Mouse (Mus musculus) kidney, postnatal 36 days (tissue): ENCODE results near the gene Nin.
A peak's percentile ranks its signal among the peaks of the same experiment; 100 is the strongest.

Experiments used
- DNase-seq, 2 experiments: peaks; one replicate each; pipeline ENCODE4 v3.0.0; 2021 to 2022; ENCODE audit warnings: mixed read lengths in 2 of 2

Nin gene

DNA sequence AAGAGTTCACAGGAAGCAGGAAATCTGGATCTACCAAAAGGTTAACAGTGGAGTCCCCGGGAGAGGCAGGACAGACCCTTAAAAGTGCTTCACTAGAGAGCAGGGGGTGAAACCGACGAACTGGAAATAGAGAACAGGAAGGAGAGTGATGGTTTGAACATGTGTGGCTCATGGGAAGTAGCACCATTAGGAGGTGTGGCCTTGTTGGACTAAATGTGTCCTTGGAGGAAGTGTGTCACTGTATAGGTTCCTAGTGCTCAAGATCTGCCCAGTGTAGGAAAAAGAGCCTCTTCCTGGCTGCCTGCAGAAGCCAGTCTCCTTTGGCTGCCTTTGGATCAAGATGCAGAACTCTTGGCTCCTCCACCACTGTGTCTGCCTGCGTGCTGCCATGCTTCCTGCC, 108.4 kb downstream of the Nin start:
- DNase-seq = no peak

GRCm38 (mm10) chr12:69998186-69998983, 115.1 kb downstream of the Nin start:
- peak in 1 of 2 experiments; percentile 14 for DNase-seq

DNA sequence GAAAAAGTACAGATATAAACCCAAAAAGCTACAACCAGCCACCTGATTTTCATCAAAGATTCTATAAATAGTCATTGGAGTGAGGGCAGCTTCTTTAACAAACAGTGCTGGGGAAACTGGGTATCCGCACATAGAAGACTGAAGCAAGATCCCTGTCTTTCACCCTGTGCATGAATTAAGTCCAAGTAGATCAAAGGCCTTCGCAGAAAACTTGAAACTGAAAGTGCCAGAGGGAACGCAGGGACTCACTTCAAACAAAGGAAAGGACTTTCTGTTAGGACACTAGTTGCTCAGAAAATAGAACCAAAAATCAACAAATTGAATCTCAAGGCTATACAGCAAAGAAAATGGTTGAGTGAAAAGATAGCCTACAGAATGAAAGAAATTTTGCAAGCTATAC, 118.1 kb downstream of the Nin start:
- DNase-seq = no peak

DNA sequence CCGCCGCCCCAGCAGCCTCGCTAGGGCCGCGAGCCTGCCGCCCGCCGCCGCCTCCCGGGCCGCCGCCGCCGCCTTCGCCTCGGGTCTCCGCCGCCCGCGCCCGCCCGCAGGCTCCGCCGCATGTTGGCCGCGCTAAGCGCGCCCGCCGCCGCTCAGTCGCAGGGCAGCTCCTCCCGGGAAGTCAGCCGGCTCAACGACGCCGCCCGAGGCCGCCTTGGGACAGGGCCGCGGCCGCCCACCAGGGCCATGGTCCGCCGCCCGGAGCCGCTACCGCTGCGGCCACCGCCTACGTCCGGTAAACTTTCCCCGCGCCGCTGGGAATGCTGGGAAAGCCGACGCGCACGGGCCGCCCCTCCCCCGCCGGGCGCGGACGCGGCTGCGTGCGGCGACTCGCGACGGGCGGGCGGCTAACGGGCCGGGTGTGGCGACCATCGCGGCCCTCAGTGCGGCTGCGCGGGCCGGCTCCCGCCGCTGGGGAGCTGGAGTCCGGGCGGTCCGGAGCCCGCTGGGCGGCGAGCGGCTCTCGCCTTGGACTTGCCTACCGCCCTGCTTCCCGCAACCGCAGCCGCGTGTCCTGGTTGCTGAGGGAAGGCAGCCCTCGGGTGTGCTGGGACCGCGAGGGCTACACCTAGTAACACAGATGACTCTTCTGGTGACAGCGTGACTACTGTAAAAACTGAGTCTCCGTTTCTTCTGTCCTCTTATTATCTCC, 126.6 kb downstream of the Nin start, which contains the start of gene Sav1:
Sav1 (minus strand) TSS at position 217 of the 712 bp plus-strand sequence.
- peak; percentile 90 to 95 for DNase-seq

DNA sequence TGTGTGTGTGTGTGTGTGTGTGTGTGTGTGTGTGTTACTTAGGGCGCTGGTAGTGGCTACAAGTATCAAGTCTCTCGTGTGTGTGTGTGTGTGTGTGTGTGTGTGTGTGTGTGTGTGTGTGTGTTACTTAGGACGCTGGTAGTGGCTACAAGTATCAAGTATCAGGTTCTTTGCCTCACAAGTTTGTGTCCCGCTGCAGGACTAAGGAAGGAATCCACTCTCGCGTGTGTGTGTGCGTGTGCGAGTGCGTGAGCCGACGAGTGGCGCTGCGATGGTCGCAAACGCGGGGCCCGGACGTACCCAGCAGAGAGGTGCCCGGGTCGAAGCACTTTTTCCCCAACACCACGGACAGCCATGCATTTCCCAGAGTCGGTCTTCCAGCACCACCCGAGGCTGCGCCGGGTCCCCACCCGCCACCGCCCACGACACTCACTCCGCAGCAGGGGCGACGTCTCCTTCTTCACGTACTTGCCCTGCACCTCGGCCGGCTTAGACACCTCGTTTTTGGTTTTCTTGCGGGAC, 127.2 kb downstream of the Nin start:
- DNase-seq = peak; percentile 24 to 59

DNA sequence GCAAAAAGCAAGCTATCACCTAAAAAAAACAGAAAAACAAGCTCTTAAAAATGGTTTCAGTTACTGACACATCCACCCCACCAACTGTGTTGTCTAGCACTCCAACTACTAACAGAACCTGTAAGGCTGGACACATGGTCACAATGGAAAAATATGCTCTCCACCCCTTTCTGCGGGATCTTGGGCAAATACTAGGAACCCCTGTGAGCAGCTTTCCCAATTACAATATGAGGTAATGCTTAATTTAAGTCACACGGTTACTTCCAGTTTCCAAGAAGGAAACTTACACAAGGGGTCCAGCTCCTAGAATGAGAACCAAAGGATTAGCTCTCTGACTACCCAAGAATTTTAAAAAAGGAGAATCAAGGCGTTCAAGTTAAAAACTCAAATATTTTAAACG, 128.0 kb downstream of the Nin start:
- DNase-seq = no peak

GRCm38 (mm10) chr12:69982874-69983273, 130.6 kb downstream of the Nin start:
- DNase-seq = peak in 1 of 2 experiments; percentile 44

GRCm38 (mm10) chr12:69977376-69977998, 136.0 kb downstream of the Nin start:
- peak; percentile 42 to 65 for DNase-seq

DNA sequence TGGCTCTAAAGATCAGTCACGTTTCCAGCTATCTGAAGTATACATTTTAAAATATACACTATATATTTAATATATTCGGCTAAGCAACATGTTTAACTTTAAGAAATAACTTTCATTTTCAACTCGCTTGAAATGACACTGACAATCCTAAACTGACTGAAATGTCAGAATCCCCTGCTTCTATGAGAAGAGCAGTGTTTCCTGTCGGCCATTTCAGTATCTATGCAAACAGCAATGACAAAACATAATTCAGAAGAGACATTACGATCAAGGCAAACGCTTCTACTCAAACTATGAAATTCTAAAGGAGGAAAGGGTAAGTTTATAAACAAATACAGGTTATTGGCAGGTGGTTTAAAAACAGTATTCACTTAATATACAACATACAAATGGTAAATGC, 136.8 kb downstream of the Nin start:
- DNase-seq = no peak

DNA sequence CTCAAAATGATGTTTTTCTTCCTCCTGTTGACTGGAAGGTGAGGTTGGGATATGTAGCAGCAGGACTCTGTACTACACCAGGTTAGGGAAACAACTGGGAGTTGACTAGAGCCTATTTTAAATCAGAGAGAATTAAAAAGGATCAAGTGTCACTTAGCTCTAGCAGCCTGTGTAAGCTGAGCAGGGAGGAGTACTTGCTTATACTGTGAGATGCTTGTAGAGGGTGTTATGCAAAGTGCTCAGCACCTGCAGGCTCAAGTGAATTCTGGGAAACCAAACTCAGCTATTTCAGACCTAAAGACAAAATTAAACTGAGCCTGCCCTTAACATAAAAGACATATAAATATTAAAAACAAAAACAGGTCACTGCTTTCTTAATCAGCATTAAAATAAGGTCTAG, 139.9 kb downstream of the Nin start:
- no peak for DNase-seq

DNA sequence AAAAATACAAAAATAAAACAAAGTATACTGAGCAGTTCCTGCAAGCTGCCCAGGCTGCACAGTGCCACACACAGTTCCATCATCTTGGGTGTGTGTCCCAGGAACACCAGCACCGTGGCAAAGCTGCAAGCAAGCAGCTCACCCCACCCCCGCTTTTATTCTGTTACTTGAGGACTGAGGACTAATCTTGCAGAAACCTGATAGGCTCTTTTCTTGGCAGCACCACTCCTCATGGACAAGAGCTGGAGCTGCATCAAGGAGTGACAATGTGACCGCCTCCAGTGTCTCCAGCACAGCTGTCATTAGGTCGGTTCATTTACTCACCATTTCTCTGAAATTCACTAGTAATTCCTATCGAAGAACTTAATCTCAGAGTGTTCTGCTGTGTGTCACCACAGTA, 145.4 kb downstream of the Nin start:
- DNase-seq = no peak

GRCm38 (mm10) chr12:69967112-69967511, 146.4 kb downstream of the Nin start:
- no peak for DNase-seq

GRCm38 (mm10) chr12:69966071-69966470, 147.4 kb downstream of the Nin start:
- DNase-seq = peak; percentile 17 to 39

- no peak for DNase-seq
These were observed 147.9 kb downstream of the Nin start for GRCm38 (mm10) chr12:69965644-69966043.

DNA sequence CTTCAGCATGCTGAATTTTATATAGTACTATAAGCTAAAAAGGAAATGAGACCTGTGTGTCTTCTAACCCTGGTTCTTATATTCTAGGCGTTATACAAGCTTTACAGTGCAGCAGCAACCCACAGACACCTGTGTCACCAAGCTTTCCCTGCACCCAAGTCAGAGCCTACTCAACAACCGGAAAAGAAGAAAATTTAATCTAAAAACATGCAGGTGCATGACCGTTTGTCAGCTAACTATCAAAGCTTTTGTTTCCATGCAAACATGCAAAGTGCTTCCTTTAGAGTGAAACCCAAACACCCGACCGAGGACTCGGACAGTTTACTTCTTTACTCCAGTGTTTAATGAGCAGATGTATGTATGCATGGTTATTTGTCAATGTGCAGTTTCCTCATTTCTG, 150.4 kb downstream of the Nin start:
- DNase-seq = no peak

GRCm38 (mm10) chr12:69962468-69962867, 151.0 kb downstream of the Nin start:
- peak; percentile 69 to 87 for DNase-seq
